Mouse (Mus musculus): ENCODE measurements at regions not wholly inside any gene's neighbourhood (a gene's known extent, or its start where the extent isn't known, plus 50 kb on each side); places are given as distances from the start of the nearest gene placed in this dataset.

DNA sequence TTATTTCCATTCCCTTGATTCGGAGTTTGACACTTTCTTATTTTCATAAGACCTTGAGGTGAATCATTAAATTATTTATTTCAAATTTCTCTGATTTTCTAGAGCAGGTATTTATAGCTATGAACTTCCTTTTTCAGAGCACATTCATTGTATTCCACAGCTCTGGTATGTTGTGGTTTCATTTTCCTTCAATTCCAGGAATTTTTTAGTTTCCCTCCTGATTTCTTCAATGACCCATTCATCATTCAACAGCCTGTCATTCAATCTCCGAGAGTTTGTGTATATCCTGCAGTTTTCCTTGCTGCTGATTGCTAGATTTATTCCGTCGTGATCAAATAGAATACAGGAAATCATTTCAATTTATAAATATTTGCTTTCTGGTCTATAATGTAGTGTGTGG, 264.7 kb upstream of the Rtl1 start:
- no peak for DNase-seq
- intact Hi-C loops (cut with DNase I): no loop called here

DNA sequence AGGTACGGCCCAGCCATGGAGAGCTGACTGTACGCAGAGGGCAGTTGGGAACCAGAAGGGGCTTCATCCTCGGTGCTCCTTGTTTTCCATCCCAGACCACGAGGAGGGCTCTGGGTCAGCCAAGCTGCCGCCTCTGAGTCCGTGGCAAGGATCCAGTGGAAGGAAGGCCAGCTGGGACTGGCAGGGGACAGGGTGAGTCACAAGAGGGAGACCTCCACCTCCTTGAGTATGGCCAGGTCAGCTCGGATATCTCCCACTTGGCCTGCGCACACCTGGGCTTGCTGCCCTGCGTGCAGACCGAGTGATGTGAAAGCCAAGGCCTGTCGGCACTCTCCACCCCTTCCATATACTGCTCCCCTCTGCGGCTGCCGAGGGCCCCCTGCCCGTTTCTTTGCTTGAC, 270.9 kb upstream of the Rtl1 start:
- no peak for DNase-seq
- intact Hi-C loops (cut with DNase I): no loop called here

DNA sequence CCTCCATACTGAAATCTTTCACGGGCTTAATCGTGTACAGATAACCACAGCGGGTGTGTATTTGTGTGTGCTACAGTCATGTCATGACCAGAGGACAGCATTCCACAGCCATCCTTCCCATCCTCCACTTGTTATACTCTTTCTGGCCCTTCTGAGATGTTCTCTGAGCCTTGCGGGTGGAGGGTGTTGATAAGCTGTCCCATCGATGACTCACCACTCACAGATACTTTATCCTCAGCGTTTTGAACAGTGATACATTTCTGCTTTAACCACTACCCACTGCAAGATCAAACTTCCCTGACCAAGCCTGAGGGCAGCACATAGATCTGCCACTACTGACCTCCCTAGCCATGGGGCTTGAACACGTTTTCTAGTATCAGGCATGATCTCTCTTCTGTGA, 274.3 kb upstream of the Rtl1 start:
- no peak for DNase-seq
- intact Hi-C loops (cut with DNase I): no loop called here

DNA sequence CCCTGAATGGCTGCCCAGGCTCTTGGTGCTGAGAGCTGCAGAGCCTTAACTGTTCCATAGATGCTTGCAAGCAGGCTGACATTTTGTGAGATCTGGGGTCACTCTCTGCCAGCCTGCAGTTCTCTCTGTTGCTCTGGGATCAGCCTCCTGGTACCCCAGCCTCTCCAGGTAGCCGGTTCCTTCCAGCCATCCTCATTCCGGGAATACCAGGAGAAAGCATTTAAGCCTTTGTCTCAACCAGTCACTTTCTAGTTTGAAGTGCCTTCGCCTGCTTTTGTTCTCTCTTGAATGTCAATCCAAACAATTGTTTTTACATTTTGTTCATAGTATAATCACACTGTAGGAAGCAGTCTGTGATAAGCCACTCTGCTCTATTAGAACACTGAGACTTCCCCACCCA, 281.0 kb upstream of the Rtl1 start:
- no peak for DNase-seq
- intact Hi-C loops (cut with DNase I): no loop called here

DNA sequence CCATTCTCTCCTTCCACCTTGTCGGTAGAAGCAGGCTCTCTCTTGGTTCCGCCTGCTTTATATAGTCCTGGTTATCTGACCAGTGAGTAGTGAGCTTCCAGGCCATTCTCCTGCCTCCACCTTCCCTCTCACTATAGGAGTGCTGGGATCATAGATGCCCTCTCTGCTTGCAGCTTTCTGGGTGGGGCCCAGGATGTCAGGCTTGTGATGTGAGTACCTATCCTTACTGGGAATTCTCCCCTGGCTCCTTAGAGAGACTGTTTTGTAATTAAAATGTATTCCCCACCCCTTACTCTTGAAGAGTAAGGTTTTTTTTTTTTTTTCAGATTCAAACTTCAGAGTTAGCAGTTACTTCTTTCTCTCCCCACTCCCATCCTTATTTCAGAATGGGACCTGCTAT, 291.1 kb upstream of the Rtl1 start:
- intact Hi-C loops (cut with DNase I): no loop called here

DNA sequence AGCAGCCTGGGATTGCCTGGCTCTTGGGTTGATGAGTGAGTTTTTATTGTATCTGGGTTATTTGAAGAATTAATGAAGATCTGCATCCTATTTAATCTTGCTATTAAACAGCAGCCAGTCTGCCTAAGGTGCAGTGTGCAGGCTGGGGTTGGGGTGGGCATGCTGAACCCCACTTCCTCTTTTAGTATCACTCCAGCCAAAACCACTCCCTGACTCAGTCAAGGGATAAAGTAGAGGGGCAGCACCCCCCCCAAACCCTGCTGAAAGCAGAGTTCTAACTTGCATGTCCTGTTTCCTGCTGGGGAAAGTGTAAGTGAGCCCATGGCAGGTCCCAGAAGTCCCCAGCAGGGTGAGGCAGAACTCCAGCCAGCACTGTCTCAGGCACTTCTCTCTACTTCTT, 292.7 kb upstream of the Rtl1 start:
- no peak for DNase-seq
- intact Hi-C loops (cut with DNase I): no loop called here

More for the DNA sequence above, 291.1 kb upstream of the Rtl1 start:
- no peak for DNase-seq

DNA sequence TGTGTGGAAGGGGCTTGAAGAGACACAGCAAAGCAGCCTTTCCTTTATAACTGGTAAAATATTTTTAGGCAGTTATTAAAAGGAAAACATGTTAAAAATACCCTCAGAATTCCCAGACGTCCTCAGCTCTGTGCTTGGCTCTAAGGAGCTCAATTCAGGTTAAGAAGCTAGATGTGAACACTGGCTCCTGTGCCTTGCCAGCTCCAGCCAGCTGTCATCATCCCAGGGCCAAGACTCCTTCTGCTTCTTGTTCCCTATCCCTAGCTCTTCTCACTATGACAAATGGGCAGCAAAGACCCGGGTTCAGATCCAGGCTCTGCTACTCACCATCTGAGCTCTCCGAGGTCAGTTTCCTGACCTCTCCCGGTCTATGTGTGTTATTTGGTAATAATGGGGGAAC, 293.5 kb upstream of the Rtl1 start:
- intact Hi-C loops (cut with DNase I): no loop called here
- DNase-seq: no peak

DNA sequence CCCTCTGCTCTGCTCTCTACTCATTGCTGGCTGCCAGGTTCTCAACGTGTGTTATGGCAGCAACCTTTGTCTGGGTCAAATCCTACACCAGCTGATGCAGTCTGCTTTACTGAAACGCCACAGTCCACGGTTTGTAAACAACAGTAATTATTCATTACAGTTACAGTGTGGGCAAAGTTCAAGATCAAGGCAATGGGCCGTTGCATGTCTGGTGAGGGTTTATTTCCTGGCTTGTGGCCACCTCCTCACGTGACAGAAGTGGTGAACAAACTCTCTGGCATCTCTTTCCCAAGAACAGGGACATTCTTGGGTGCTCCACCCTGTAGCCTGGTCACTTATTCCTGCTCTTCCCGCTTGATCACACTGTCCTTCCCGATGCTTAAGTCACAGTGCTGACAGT, 295.3 kb upstream of the Rtl1 start:
- no peak for DNase-seq
- intact Hi-C loops (cut with DNase I): no loop called here

DNA sequence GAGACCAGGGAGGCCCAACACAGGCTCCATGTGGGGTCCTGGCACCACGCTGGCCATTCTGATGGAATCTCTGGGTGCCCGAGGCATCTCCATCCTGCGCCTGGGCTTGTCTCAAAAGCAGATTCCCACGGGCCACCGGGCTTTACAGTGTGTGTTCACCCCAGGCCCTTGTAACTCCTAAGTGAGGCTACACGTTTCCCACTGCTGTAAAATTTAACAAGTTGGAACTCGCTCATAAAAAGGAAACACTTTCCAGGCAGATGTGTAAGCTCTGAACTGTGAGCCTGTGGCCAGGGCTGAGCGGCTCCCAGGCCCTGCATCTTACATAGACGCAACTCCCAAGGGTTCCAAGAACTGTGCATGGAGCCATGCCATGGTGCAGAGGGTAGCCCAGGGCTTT, 296.3 kb upstream of the Rtl1 start:
- DNase-seq: no peak
- intact Hi-C loops (cut with DNase I): no loop called here

DNA sequence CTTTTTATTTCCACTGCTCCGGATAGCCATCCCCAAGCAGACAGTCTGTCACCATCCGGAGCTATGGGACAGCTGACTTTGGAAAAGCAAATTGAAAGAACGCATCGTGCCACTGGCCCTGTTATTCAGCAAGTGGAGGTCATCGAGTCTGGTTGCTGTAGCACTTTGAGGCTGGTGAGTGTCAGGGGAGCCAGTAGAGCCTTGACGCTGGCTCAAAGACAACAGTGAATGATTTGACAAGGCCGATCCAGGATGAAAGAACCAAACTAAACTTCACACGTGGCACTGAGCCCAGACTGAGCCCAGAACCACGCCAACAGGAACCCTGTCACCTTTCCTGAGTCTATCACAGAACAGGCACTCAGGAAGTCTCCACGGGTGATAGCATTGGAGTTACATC, 296.8 kb upstream of the Rtl1 start:
- no peak for DNase-seq
- intact Hi-C loops (cut with DNase I): no loop called here

DNA sequence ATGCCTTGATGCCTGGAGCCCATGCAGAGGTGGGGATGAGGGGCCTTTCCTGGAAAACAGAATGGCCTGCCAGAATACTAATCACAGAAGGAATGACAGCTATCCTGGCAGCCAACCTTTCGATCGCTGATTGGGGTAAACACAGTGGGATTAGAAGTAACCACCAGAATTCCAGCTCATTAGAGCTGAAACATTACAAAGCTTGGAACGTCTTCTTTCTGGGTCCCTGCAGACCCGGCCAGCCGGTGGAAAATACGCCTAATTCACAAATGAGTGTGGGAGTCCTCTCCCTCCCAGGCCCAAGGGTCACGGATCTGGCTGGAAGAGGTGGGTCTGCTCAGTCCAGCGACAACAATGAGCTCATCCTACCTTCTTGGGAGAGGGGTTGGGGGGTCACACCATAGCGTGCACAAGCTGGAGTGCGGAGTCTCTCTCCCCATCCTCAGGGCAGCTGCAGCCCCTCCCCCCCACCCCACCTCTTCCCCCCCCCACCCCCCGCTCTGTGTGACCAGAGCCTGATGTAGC, 297.8 kb upstream of the Rtl1 start:
- no peak for DNase-seq
- intact Hi-C loops (cut with DNase I): no loop called here

DNA sequence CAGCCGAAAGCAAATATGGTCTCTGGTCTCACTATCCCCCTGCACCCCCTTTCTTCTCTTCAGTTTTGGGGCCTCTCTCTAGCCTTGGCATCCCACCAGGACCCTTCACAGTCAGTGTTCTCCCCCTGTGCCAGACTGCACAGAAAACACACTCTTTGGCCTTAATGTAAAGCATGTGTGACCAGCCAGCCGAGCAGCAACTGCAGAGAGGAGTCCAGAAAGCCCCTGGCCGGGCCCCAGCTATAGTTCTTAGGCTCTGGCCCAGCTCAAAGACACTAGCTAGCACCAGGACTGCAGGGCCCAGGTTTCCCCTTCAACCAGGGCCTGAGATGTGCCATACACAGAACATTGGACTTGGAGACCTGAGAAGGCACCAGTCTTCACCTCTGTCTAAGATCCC, 299.3 kb upstream of the Rtl1 start:
- intact Hi-C loops (cut with DNase I): no loop called here

DNA sequence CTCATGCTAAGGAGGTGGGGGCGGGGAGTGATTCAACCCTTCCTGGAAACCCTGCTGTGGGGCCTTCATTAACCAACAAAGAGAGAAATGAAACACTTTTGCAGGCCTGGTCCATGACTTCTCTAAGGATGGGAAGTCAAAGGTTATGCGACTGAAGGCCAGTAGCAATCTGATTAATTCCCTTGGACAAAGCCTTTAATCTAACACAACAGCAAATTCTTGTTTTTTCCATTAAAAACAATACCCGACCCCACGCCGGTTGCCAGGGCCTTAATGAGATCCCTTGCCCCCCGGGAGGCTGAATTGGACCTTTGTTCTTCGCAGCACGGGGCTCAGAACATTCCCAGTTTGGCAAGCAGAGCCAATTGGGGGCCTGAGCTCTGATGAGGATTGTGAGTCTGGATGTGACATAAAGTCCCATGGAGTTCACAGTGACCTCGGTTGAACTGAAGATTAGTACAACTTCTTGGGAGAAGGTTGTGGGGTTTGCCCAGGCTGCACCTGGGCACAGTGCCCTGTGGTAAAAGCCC, 310.9 kb upstream of the Rtl1 start:
- intact Hi-C loops (cut with DNase I): no loop called here
- no peak for DNase-seq

More for the DNA sequence above, 299.3 kb upstream of the Rtl1 start:
- no peak for DNase-seq

DNA sequence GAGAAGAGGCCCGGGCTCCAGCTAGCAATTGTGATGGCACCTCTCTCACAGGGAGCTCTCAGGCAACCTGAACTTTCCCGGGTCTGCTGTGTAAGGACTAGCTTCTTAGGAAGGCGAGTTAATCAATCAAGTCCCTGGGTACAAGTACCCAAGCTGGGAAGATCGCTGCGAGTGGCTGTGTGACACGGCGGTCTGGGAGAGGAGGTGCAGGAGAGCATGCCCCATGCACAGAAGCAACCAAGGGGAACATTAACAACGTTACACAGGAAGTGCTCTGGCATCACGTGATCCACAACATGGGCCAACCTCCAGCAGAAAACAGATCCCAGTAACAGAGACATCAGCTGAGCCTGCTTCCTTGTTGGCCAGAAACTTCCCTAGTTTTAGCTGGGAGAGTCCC, 311.4 kb upstream of the Rtl1 start:
- intact Hi-C loops (cut with DNase I): no loop called here
- DNase-seq: no peak

DNA sequence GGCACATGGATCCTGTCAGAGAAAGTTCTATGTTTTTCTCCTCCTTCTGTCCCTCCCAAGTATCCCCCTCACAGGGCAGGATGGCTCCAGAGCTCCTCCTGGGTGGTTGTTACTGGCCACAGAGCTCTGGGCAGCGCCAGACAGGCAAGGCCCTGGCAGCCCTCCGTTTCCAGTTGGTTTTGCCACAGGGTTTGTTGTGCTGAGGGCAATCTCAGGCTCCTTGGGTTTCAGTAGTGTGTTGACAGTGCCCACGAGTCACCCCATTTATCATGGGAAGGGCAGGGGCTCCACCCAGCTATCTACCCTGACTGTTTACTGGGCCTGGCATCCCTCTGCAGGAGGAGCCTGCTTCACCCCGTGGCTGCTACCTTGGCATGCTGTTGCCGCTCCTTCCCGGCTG, 317.6 kb upstream of the Rtl1 start:
- intact Hi-C loops (cut with DNase I): no loop called here
- DNase-seq: no peak

DNA sequence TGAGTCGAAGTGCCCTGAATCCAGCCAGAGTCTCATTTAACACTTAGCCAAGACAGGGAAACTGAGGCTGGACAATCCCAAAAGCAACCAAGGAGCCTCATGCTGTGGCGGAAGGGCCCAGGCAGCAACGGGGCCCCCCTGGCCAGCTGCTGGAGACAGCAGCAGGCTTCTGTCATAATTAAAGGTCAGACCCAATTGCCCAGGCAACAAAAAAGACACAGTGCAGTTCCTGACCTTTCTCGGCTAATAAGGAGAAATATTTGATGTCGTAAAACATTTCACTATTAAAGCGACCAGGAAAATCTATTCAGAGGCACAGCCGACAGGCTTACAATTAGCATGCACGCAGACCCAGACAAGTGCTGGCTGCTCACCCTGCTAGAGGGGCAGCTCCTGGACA, 318.8 kb upstream of the Rtl1 start:
- intact Hi-C loops (cut with DNase I): no loop called here
- no peak for DNase-seq

DNA sequence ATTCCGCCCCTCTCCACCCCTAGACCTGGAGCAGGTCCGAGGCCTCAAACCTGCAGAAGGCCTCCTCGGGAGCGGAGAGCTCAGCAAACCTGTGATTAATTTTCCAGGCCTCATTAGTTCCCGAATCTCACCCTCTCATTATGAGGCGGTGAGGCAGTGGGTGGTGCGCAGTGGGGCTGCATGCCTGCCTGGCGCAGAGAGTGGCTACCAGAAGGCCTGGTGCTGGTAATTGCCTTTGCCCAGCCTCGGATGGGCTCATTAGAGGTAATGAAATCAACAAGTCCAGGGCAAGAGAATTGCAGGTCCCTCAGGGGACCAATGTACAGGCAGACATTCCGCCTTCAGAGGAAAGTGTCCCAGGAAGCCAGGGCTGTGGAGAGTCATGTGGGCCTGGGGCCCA, 322.0 kb upstream of the Rtl1 start:
- intact Hi-C loops (cut with DNase I): no loop called here
- DNase-seq: no peak

DNA sequence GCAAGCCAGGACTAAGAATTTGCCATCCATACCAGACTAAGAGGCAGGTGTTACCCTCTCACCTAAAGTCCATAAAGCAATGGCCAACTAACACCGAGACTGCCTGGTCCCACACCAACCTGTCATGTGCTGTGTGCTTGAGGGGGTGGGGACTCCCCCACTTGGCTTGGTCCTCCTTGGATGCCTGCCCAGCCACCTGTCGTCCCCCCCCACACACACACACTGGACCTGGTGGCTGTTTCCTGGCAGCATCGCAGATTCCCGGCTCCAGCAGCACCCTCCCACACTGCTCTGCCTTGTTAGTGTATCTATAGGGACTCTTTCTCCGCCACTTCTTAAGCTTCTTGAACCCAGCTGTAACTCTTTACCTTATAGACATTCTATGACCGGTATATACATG, 325.7 kb upstream of the Rtl1 start:
- no peak for DNase-seq
- intact Hi-C loops (cut with DNase I): no loop called here

DNA sequence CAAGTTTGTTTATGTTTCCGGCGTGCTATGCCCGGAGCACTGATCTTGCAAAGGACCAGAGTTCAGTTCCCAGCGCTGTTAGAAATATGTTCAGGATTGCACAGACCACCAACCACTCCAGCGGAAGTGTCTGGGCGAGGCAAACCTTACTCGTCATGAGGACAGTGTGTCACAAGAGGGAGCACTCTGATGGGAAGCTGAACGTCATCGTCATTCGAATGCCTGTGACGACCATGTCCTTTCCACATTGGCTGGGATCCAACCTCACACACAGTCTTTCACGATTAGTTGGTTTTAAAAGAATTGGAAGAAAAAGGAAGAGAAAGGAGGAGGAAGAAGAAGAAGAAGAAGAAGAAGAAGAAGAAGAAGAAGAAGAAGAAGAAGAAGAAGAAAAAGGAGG, 326.5 kb upstream of the Rtl1 start:
- DNase-seq: no peak
- intact Hi-C loops (cut with DNase I): no loop called here

DNA sequence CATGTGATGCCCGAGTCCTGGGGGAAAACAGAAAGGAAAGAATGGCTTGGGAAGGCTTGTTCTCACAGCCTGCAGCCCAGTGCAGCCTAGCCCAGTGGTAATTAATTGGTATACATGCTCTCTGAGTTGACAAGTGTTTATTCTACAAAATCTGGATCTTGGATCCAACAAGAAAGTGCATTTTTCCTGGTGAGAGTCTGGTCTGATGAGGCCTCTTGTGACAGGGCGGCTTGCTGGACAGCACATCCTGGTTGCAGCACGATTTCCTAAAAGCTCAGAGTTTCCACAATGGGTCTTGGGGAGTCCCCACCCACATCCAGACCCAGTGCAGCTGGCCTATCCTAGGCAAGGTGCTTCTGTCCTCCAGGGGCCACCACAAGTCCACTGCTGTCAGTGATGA, 332.7 kb upstream of the Dio3 start:
- DNase-seq: no peak
- intact Hi-C loops (cut with DNase I): no loop called here

DNA sequence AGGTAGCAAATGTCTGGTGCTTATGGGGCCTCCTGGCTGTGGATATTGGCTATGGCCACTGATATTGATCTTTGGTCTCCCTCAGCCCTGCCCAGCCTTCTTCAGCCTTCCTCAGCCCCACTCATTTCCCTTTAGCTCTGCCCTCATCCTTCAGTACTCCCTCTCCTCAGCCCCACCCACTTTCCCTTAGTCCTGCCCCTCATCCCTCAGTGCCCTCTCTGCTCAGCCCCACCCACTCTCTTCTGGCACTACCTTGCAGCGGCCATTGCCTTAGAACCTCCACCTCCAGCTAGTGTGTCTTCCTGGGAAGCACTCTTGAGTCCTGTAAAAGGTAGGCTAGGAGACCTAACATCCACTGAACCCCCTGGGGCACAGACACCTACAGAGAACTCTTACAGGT, 331.9 kb upstream of the Dio3 start:
- intact Hi-C loops (cut with DNase I): no loop called here
- DNase-seq: no peak

DNA sequence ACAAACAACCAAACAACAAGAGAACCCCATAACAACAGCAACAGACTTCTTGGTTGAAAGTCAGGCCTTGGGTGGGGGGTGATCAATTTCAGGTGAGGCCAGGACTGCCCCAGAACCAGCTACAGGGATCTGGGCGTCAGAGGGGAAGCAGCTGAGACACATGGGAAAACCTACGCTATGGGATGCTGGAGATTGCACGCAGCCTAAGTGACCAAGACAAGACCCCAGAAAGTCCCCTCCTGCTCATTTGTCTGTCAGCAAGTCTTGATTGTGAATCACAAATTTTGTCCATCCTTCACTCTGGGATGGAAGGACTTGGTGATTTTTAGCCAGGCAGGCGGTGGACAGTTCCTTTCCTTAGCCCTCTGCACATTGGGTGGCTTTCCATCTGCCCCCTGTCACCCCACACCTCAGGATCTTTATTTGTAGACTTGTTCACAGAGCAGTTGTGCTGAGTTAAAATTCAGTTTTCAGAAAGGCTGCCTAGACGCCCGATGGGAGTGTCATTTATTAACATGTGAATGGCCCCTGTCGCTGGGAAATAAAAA, 330.9 kb upstream of the Dio3 start:
- DNase-seq: no peak
- intact Hi-C loops (cut with DNase I): no loop called here

DNA sequence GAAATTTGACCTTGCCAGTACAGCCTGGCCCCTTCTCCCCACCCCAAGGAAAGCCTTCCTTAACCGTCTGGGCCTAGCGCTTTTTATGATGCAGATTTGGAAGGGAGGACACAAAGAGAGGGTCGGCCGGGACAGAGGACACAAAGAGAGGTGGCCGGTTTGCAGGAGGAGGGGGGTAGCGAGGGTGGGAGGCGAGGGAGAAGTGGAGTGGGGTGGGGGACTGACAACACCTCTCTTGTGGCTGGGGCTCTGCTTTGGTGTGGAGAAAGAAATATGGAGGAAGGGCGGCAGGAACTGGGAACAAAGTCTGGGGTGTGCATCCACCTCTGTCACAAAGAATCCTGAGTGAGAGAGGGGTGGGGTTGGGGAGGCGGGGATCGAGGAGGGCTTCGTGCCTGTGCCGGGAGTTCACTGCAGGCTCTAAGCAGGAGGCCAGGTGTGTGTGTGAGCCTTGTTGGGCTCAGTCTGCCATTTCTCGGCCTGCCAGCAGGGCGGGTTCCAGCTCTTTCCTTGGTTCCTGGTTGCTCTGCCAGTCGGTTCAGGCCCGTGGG, 330.4 kb upstream of the Dio3 start:
- no peak for DNase-seq

More for the DNA sequence above, 330.4 kb upstream of the Dio3 start:
- intact Hi-C loops (cut with DNase I): no loop called here

Measured in heart, postnatal 36 days (tissue).